Mouse (Mus musculus) right cerebral cortex, postnatal 36 days (tissue): ENCODE measurements around the gene Mtmr14.

Experiments
- DNase-seq, 2 experiments: peaks; one replicate each; pipeline ENCODE4 v3.0.0; 2022; ENCODE audit warnings: low spot score in 2 of 2, mixed read lengths in 1 of 2

Gene Mtmr14

DNA sequence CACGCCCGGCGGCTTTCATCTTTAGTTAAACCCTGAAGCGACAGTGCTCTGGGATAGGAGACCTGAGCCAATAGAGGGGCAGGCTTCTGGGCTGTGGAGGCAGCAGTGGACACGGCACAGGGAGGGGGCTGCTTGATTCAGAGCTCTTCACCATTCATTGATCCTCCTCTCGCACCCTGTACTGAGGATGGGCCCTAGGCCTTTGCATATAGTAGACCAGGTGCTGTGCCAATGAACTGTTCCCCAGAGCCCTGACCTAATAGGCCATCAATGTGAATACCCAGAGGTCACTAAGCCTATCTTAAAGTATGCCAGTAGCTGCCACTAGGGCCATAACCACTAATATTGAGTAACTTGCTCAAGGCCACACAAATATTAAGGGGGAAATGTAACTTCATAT lies 44.0 kb downstream of the Mtmr14 start:
- DNase-seq: no peak

DNA sequence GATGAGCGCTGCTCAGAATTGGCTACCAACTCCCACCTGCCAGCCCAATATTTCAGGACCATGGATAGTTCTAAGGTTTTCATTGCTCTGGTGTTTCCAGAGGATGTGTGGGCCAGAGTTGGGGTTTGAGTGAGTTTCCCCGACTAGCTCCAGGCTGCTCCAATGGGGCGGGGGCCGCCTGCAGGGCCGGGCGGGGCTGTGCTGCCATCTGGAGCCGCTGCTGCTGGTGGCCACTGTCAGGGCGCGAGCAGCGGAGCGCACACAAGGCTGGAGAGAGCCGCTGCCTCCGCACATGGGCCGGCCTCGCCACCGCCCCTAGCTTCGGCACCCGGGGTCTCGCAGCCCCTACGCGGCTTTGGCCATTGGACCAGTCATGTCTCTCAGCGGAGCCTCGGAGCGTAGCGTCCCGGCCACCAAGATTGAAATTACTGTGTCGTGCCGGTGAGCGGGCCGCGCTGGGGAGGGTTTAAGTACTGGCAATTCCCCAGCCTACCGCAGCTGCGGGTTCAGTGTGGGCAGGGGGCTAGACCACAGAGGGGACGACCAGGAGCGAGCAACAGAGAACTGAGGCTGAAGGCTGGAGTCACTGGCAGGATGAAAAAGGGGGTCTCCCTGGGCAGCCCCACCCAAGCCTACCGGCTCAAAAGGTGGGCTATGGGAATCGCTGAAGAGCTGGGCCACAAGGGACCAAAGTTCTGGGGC lies 44.6 kb downstream of the Mtmr14 start, which contains the start of gene Cpne9:
TSS of gene Cpne9 (plus strand) at position 207 of the 702 bp plus-strand sequence.
- DNase-seq: peak; percentile 30 to 47

DNA sequence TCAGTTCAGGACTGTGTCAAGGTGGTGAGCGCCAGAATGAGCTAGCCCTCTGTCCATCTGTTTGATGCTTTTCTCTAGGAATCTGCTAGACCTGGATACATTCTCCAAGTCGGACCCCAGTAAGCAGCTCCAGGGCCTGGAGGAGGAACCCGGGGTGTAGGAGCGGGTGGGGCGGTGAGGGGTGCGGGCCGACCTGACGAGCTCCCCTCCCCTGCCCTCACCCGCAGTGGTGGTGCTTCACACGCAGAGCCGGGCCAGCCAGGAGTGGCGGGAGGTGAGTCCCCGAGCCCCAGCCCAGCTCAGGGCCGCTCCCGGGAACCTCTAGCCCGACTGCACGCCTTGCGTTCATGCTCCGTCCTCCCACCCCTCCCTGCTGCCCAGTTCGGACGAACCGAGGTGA lies 45.3 kb downstream of the Mtmr14 start:
- DNase-seq: no peak

DNA sequence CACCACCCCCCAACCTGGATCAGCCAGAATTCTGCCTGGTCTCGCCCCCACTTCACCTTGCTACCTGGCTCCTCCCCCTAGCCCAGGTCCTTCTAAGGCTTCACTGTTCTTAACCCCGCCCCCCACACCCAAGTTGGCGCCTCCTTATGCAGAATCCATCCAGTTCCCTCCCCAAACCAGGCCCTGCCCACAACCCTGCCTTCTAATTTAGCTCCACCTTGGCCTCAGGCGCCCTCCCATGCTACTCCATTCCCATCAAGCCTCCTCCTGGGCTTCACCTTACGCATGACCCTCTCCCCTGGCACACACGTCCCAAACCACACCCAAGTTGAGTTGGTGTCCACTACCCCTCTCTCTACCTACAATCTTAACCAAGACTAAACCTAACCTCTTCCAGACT lies 45.9 kb downstream of the Mtmr14 start:
- DNase-seq: no peak

- DNase-seq: no peak
Observed at GRCm38 (mm10) chr6:113284931-113285330, 47.3 kb downstream of the Mtmr14 start.

DNA sequence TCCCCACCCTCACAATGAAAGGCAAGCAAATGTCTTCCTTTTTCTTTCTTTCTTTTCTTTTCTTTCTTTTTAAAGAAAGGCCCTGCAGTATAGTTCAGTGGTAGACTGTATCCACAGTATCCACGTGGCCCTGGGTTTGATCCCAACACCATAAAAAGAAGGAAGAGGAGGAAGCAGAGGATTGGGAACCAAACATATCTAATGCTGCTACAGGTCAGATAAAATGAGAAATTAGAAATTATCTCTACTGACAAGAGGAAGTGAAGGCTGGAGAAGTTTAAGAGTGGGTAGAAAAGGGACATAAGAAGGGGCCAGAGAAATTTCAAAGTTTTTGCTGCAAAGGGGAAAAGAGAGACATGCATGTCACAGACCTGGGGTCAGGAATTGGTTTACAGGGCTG lies 48.7 kb downstream of the Mtmr14 start:
- no peak for DNase-seq

GRCm38 (mm10) chr6:113287236-113287635 lies 49.6 kb downstream of the Mtmr14 start:
- DNase-seq: peak; percentile 59 to 79

DNA sequence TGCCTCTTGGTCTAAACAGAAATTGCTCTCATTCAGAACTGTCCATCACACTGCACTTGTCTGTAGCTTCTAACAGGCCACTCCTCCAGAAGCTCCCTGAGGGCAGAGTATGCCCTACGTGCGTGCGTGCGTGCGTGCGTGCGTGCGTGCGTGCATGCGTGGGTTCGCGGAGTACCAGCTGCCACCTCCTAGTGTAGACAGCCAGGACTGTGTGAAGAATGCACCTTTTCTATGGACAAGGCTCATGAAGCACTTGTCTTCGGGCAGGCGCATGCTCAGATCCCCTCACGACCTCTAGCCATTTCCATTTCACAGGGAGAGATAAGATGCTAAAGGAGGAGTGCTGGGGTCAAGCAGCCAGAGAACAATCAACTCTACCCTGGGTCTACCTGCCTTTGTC lies 51.7 kb downstream of the Mtmr14 start:
- DNase-seq: no peak

GRCm38 (mm10) chr6:113290346-113290745 lies 52.7 kb downstream of the Mtmr14 start:
- no peak for DNase-seq

GRCm38 (mm10) chr6:113292938-113293337 lies 55.3 kb downstream of the Mtmr14 start:
- DNase-seq: no peak

GRCm38 (mm10) chr6:113296046-113296445 lies 58.4 kb downstream of the Mtmr14 start:
- DNase-seq: no peak

DNA sequence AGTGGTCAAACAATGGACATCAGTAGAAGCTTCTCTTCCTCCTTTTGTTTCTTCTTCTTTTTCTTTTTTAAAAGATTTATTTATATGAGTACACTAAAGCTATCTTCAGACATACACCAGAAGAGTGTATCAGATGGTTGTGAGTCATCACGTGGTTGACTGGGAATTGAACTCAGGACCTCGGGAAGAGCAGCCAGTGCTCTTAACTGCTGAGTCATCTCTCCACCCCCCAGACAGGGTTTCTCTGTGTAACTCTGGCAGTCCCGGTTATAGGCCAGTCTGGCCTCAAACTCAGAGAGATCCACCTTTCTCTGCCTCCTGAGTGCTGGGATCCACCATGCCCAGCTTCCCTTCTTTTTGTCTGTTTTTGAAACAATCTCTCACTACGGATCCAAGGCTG lies 59.0 kb downstream of the Mtmr14 start:
- DNase-seq: no peak

GRCm38 (mm10) chr6:113301350-113301749 lies 63.7 kb downstream of the Mtmr14 start:
- no peak for DNase-seq

GRCm38 (mm10) chr6:113302258-113302657 lies 64.6 kb downstream of the Mtmr14 start:
- no peak for DNase-seq

GRCm38 (mm10) chr6:113306322-113306985 lies 68.8 kb downstream of the Mtmr14 start:
- DNase-seq: peak; percentile 99

- DNase-seq: no peak
Observed at GRCm38 (mm10) chr6:113306986-113307349, 69.3 kb downstream of the Mtmr14 start, which contains the start of gene Brpf1. TSS of gene Brpf1 (plus strand) at chr6:113307137.

DNA sequence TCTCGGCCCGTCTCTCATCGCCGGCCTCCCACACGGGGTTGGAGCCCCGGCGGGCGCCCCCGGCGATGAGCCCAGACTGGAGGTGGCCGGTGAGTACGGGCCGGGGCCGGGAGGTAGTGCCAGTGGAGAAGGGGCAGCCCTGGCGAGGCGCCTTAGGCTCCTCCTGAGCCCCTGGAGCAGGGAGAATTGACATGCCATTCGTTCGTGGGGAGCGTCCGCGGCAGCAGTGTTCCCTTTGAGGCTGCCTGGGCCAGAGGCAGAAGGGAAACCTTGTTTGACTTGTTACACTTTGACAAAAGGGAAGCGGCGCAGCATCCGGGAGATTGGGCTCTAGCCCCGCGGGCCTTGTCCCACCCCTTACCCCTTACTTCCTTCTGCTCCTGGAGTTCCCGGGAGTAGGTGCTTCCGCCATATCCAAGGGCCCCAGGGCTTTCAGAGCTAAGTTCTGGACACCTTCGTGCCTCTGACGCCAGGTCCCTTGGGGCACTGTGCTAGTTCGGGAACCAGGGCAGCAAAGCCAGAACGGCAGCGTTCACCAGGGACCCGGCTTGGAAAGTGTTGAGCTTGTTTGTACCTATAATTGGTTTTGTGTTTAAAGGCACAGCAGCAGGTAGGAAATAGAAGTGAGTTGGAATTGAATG lies 70.0 kb downstream of the Mtmr14 start:
- DNase-seq: no peak

GRCm38 (mm10) chr6:113308141-113308540 lies 70.5 kb downstream of the Mtmr14 start:
- no peak for DNase-seq

GRCm38 (mm10) chr6:113315972-113316371 lies 78.3 kb downstream of the Mtmr14 start:
- no peak for DNase-seq

- DNase-seq: peak; percentile 98 to 99
Observed at GRCm38 (mm10) chr6:113326533-113327315, 89.1 kb downstream of the Mtmr14 start, which contains the start of gene Ogg1. TSS of gene Ogg1 (plus strand) at chr6:113326972.

DNA sequence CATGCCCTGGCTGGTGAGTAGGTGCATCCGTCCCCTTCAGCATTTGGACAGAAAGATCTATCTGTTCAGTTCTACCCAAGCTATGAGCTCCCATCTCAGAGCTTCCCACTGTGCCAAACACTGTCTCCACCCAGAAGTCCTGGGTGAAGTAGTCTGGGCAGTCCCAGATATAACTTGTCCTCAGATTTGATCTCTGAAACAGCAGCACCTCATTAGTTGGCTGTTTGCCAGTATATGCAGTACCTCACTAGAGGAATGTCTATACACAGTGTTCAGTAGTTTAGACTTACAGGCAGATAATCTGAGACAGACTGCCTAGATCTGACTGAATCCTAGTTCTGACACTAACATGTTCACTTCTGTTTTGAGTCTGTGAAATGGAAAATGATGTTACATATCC lies 91.8 kb downstream of the Mtmr14 start:
- DNase-seq: no peak

DNA sequence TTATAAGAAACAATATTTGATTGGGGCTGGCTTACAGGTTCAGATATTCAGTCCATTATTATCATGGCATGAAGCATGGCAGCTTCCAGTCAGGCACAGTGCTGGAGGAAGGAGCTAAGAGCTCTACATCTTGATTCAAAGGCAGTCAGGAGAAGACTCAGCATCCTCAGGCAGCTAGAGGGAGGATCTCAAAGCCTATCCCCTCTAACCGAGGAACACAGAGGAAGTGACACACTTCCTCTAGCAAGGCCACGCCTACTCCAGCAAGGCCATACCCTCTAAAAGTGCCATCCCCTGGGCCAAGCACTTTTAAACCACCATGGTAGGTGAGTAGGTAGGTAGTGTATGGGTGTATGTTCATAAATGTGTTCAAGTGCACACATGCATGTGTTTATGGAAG lies 92.9 kb downstream of the Mtmr14 start:
- no peak for DNase-seq
